Mouse (Mus musculus): Measurements from ENCODE around the gene Stim1. TPM values are rescaled to one million over a fixed set of nuclear protein-coding genes. Genes with fewer than 3 reads are reported as not detected.

The Stim1 gene
- polyA plus RNA-seq (2015; fragmentation: Nextera tagmentation; extraction: Ambion mirVana), result 13.6 and 15.1 TPM in 2 replicates

GRCm38 (mm10) chr7:102267601-102268394 lies at the start of gene Stim1:
Gene Stim1 (plus strand): TSS chr7:102267806.
- Histone ChIP-seq H3K27me3 (no peaks in the 10 kb centered on the region), H3K27ac (replicated peaks) (peak within 1 kb of the TSS; percentile 58; the same call in 1 of the 2 replicates), H3K9ac (peak within 1 kb of the TSS; percentile 68), H3K4me1 (replicated peaks) (peaks cover 20% of the 10 kb centered on the region), H3K36me3 (no peaks in the 10 kb centered on the region), H3K4me2 (peak within 1 kb of the TSS; percentile 79), H3K9me3 (no peaks in the 10 kb centered on the region), H3K4me3 (peak within 1 kb of the TSS; percentile 69)
- WGBS, result under 1% methylated on average over 56 of the region's 73 CpGs
- peak; percentile 86 for ATAC-seq (ENCODE audit: low FRiP score, low read depth)

GRCm38 (mm10) chr7:102221899-102222298 lies 45.7 kb upstream of the Stim1 start:
- Histone ChIP-seq H3K4me3 (no peak overlapping the region; the same call in 1 of the 2 replicates), H3K27me3 (no peaks in the 10 kb centered on the region)
- 52% methylated on average over 1 of the region's 1 CpGs for WGBS

GRCm38 (mm10) chr7:102222336-102222735 lies 45.3 kb upstream of the Stim1 start:
- no peak overlapping the region for H3K27ac ChIP-seq (replicated peaks)

More at GRCm38 (mm10) chr7:102221899-102222298, 45.7 kb upstream of the Stim1 start:
- Histone ChIP-seq H3K9ac (no peak overlapping the region), H3K27ac (replicated peaks) (no peak overlapping the region), H3K4me2 (peak overlapping the region; percentile 70), H3K9me3 (no peaks in the 10 kb centered on the region), H3K36me3 (no peaks in the 10 kb centered on the region), H3K4me1 (replicated peaks) (peaks cover 6% of the 10 kb centered on the region)
- no peak for ATAC-seq (ENCODE audit: low FRiP score, low read depth)

GRCm38 (mm10) chr7:102222830-102223556 lies 44.6 kb upstream of the Stim1 start:
- peaks cover 6% of the 10 kb centered on the region for H3K4me1 ChIP-seq (replicated peaks)
- peak overlapping the region; percentile 63 for H3K4me3 ChIP-seq
- no peaks in the 10 kb centered on the region for H3K9me3 ChIP-seq
- WGBS, result under 1% methylated on average over 31 of the region's 31 CpGs
- no peaks in the 10 kb centered on the region for H3K27me3 ChIP-seq
- H3K9ac ChIP-seq, result peak overlapping the region; percentile 60
- peak overlapping the region; percentile 58 for H3K27ac ChIP-seq (replicated peaks)
- no peaks in the 10 kb centered on the region for H3K36me3 ChIP-seq
- H3K4me2 ChIP-seq, result peak overlapping the region; percentile 70
- peak; percentile 89 for ATAC-seq (ENCODE audit: low FRiP score, low read depth)

More at GRCm38 (mm10) chr7:102222336-102222735, 45.3 kb upstream of the Stim1 start:
- Histone ChIP-seq H3K27me3 (no peaks in the 10 kb centered on the region), H3K4me3 (peak overlapping the region; percentile 63), H3K4me2 (peak overlapping the region; percentile 70), H3K9me3 (no peaks in the 10 kb centered on the region), H3K4me1 (replicated peaks) (peaks cover 6% of the 10 kb centered on the region), H3K36me3 (no peaks in the 10 kb centered on the region), H3K9ac (peak overlapping the region; percentile 60)
- ATAC-seq (ENCODE audit: low FRiP score, low read depth), result peak; percentile 61
- under 1% methylated on average over 9 of the region's 13 CpGs for WGBS

GRCm38 (mm10) chr7:102223883-102224738 lies 43.5 kb upstream of the Stim1 start:
- no peak overlapping the region for H3K4me3 ChIP-seq

GRCm38 (mm10) chr7:102226051-102226450 lies 41.6 kb upstream of the Stim1 start:
- Histone ChIP-seq H3K36me3 (0 out of 2 replicates have a peak, but pooled peaks cover 3% of the 10 kb centered on the region), H3K9ac (no peak overlapping the region), H3K27me3 (no peaks in the 10 kb centered on the region), H3K4me3 (no peak overlapping the region), H3K9me3 (no peaks in the 10 kb centered on the region), H3K4me2 (no peak overlapping the region), H3K27ac (replicated peaks) (no peak overlapping the region), H3K4me1 (replicated peaks) (peaks cover 6% of the 10 kb centered on the region)
- ATAC-seq (ENCODE audit: low FRiP score, low read depth), result no peak
- 96% methylated on average over 6 of the region's 6 CpGs for WGBS

More at GRCm38 (mm10) chr7:102223883-102224738, 43.5 kb upstream of the Stim1 start:
- no peak for ATAC-seq (ENCODE audit: low FRiP score, low read depth)
- Histone ChIP-seq H3K9ac (no peak overlapping the region), H3K27me3 (no peaks in the 10 kb centered on the region), H3K27ac (replicated peaks) (no peak overlapping the region), H3K9me3 (no peaks in the 10 kb centered on the region), H3K36me3 (0 out of 2 replicates have a peak, but pooled peaks cover 3% of the 10 kb centered on the region), H3K4me2 (peak overlapping the region; percentile 70), H3K4me1 (replicated peaks) (peaks cover 6% of the 10 kb centered on the region)
- WGBS, result 90% methylated on average over 5 of the region's 5 CpGs

GRCm38 (mm10) chr7:102228049-102228670 lies 39.4 kb upstream of the Stim1 start:
- Histone ChIP-seq H3K4me2 (no peak overlapping the region), H3K9me3 (no peaks in the 10 kb centered on the region), H3K9ac (no peak overlapping the region), H3K4me3 (no peak overlapping the region), H3K27me3 (no peaks in the 10 kb centered on the region), H3K4me1 (replicated peaks) (peaks cover 6% of the 10 kb centered on the region), H3K36me3 (0 out of 2 replicates have a peak, but pooled peaks cover 3% of the 10 kb centered on the region), H3K27ac (replicated peaks) (no peak overlapping the region)
- ATAC-seq (ENCODE audit: low FRiP score, low read depth), result no peak
- 91% methylated on average over 4 of the region's 4 CpGs for WGBS

- 0 out of 2 replicates have a peak, but pooled peaks cover 3% of the 10 kb centered on the region for H3K36me3 ChIP-seq
- no peak overlapping the region for H3K4me2 ChIP-seq
- no peak overlapping the region for H3K27ac ChIP-seq (replicated peaks)
- H3K4me3 ChIP-seq, result no peak overlapping the region
- 96% methylated on average over 6 of the region's 6 CpGs for WGBS
- H3K9me3 ChIP-seq, result no peaks in the 10 kb centered on the region
- no peak overlapping the region for H3K9ac ChIP-seq
- no peak for ATAC-seq (ENCODE audit: low FRiP score, low read depth)
- no peaks in the 10 kb centered on the region for H3K27me3 ChIP-seq
- no peaks in the 10 kb centered on the region for H3K4me1 ChIP-seq (replicated peaks)
Measured at GRCm38 (mm10) chr7:102229814-102230213, 37.8 kb upstream of the Stim1 start.

- no peaks in the 10 kb centered on the region for H3K9me3 ChIP-seq
- 81% methylated on average over 4 of the region's 4 CpGs for WGBS
- H3K4me3 ChIP-seq, result no peak overlapping the region
Measured at GRCm38 (mm10) chr7:102233059-102233458, 34.5 kb upstream of the Stim1 start.

GRCm38 (mm10) chr7:102238686-102239286 lies 28.8 kb upstream of the Stim1 start:
- H3K27me3 ChIP-seq, result no peaks in the 10 kb centered on the region
- peaks cover 38% of the 10 kb centered on the region for H3K36me3 ChIP-seq
- H3K9ac ChIP-seq, result no peak overlapping the region
- H3K9me3 ChIP-seq, result no peaks in the 10 kb centered on the region
- no peak overlapping the region for H3K4me2 ChIP-seq
- WGBS, result 88% methylated on average over 8 of the region's 8 CpGs
- no peak overlapping the region for H3K4me3 ChIP-seq
- H3K4me1 ChIP-seq (replicated peaks), result no peaks in the 10 kb centered on the region
- ATAC-seq (ENCODE audit: low FRiP score, low read depth), result no peak
- H3K27ac ChIP-seq (replicated peaks), result no peak overlapping the region

More at GRCm38 (mm10) chr7:102233059-102233458, 34.5 kb upstream of the Stim1 start:
- Histone ChIP-seq H3K27me3 (no peaks in the 10 kb centered on the region), H3K9ac (no peak overlapping the region), H3K27ac (replicated peaks) (no peak overlapping the region), H3K4me2 (no peak overlapping the region), H3K4me1 (replicated peaks) (no peaks in the 10 kb centered on the region), H3K36me3 (peaks cover 25% of the 10 kb centered on the region)
- ATAC-seq (ENCODE audit: low FRiP score, low read depth), result no peak

GRCm38 (mm10) chr7:102239591-102239990 lies 28.0 kb upstream of the Stim1 start:
- ATAC-seq (ENCODE audit: low FRiP score, low read depth), result no peak
- H3K4me3 ChIP-seq, result no peak overlapping the region
- H3K27me3 ChIP-seq, result no peaks in the 10 kb centered on the region
- H3K27ac ChIP-seq (replicated peaks), result no peak overlapping the region
- no peaks in the 10 kb centered on the region for H3K4me1 ChIP-seq (replicated peaks)
- H3K9me3 ChIP-seq, result no peaks in the 10 kb centered on the region
- 95% methylated on average over 16 of the region's 16 CpGs for WGBS
- no peak overlapping the region for H3K9ac ChIP-seq
- peaks cover 38% of the 10 kb centered on the region for H3K36me3 ChIP-seq
- no peak overlapping the region for H3K4me2 ChIP-seq
